Mouse (Mus musculus) thymus, adult 2 months (tissue): ENCODE measurements around the gene Ntf3.

ENCODE experiments used
- CTCF ChIP-seq: fragments of 200-500 bp; IDR thresholded peaks from 2 replicates; pipeline ENCODE4 v1.5.1; 2012; ENCODE audit warnings: mild to moderate bottlenecking, control low read depth, low read length, moderate library complexity, borderline replicate concordance; ENCODE audit not compliant: control insufficient read depth, poor library complexity, insufficient read depth; ENCODE audit errors: extremely low read depth
- POLR2A ChIP-seq: fragments of 200-500 bp; IDR thresholded peaks from 2 replicates; pipeline ENCODE4 v1.6.1; 2012; ENCODE audit warnings: mild to moderate bottlenecking, low read length, control low read depth, moderate library complexity; ENCODE audit not compliant: control insufficient read depth, poor library complexity, insufficient read depth; ENCODE audit errors: extremely low read depth

DNA sequence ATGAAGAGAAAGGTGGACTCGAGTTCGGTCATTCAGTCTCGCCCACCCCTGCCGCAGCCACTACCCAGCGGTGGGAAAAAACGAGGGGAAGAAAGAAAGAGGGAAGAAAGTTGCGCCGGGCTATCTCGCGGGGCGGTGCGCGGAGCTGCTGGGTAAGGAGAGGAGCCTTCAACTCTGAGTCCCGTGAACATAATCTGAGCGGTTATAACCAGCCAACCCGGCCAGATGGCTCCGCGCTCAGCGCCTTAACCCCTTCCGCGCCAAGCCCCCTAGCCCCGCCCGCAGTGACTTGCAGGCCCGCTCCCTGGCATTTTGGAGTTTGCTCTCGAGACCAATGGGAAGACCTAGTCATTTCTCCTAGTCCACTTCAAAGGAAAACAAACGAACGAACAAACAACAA, 1.9 kb downstream of the Ntf3 start:
- TF ChIP-seq CTCF (no peak), POLR2A (no peak)
